Mouse (Mus musculus) MEL (cell line): ENCODE data around the gene Cacna1c. TPM values are rescaled to one million over a fixed set of nuclear protein-coding genes. Genes with fewer than 3 reads are reported as not detected.

Experiments
- DNase-seq: peaks from one replicate; pipeline ENCODE4 v3.0.0; 2011; ENCODE audit warnings: low read depth, low spot score
- H3K27ac ChIP-seq: 2 replicates; pipeline ENCODE4 v1.5.1; 2012; ENCODE audit warnings: low read depth, mild to moderate bottlenecking, control low read depth, low read length, moderate library complexity; ENCODE audit not compliant: control insufficient read depth
- H3K27me3 ChIP-seq, 2 experiments: fragments of 150-350 bp in 1 of 2; sonication (generic) in 1 of 2; 2 replicates each; pipeline ENCODE4 v1.6.1; 2012; ENCODE audit warnings: low read length in 2 of 2, mild to moderate bottlenecking in 2 of 2, improper control_type of control experiment in 1 of 2, moderate library complexity in 1 of 2; ENCODE audit not compliant: insufficient read depth in 2 of 2, control insufficient read depth in 1 of 2
- H3K36me3 ChIP-seq, 2 experiments: 2 replicates each; pipeline ENCODE4 v1.6.1; 2012 to 2014; ENCODE audit warnings: low read length in 2 of 2, improper control_type of control experiment in 1 of 2, inconsistent platforms in 1 of 2, mild to moderate bottlenecking in 1 of 2; ENCODE audit not compliant: insufficient read depth in 2 of 2, control insufficient read depth in 1 of 2
- H3K4me1 ChIP-seq, 2 experiments: fragments of 150-350 bp in 1 of 2; sonication (generic) in 1 of 2; 2 replicates each; pipeline ENCODE4 v1.6.1; 2012; ENCODE audit warnings: low read length in 2 of 2, improper control_type of control experiment in 1 of 2, mild to moderate bottlenecking in 1 of 2; ENCODE audit not compliant: insufficient read depth in 2 of 2, control insufficient read depth in 1 of 2
- H3K4me3 ChIP-seq, 2 experiments: fragments of 150-350 bp in 1 of 2; sonication (generic) in 1 of 2; 2 replicates each; pipeline ENCODE4 v1.5.1; 2012; ENCODE audit warnings: low read depth in 2 of 2, low read length in 2 of 2, mild to moderate bottlenecking in 2 of 2, moderate library complexity in 2 of 2, control low read depth in 1 of 2, improper control_type of control experiment in 1 of 2; ENCODE audit not compliant: control insufficient read depth in 1 of 2, insufficient read depth in 1 of 2
- H3K79me2 ChIP-seq: 2 replicates; pipeline ENCODE4 v1.6.1; 2012; ENCODE audit warnings: mild to moderate bottlenecking, low read length, moderate library complexity; ENCODE audit not compliant: control insufficient read depth, poor library complexity, insufficient read depth
- H3K9ac ChIP-seq: 2 replicates; pipeline ENCODE4 v1.6.1; 2012; ENCODE audit warnings: low read depth, mild to moderate bottlenecking, control low read depth, low read length, moderate library complexity; ENCODE audit not compliant: control insufficient read depth, poor library complexity, severe bottlenecking
- H3K9me3 ChIP-seq: fragments of 150-350 bp; sonication (generic); replicated peaks from 2 replicates; pipeline ENCODE4 v1.6.1; 2012; ENCODE audit warnings: mild to moderate bottlenecking, low read length, improper control_type of control experiment, moderate library complexity; ENCODE audit not compliant: insufficient read depth
- CHD1 ChIP-seq: IDR thresholded peaks from 2 replicates; pipeline ENCODE4 v1.6.1; 2012; ENCODE audit warnings: low read depth, mild to moderate bottlenecking, inconsistent platforms, low read length, improper control_type of control experiment
- CHD2 ChIP-seq: IDR thresholded peaks from 2 replicates; pipeline ENCODE4 v1.6.1; 2011; ENCODE audit warnings: low read length, improper control_type of control experiment
- CTCF ChIP-seq, 3 experiments: IDR thresholded peaks in 2 of 3; conservative IDR thresholded peaks in 1 of 3; 2 replicates each; pipeline ENCODE4 v1.5.1; 2011 to 2012; ENCODE audit warnings: low read length in 3 of 3, low read depth in 2 of 3, mild to moderate bottlenecking in 2 of 3, improper control_type of control experiment in 1 of 3, inconsistent platforms in 1 of 3, mixed read lengths in 1 of 3, moderate library complexity in 1 of 3; ENCODE audit not compliant: control insufficient read depth in 1 of 3, insufficient read depth in 1 of 3, poor library complexity in 1 of 3, severe bottlenecking in 1 of 3
- ELF1 ChIP-seq: IDR thresholded peaks from 2 replicates; pipeline ENCODE4 v1.6.1; 2014; ENCODE audit warnings: low read depth, mild to moderate bottlenecking, inconsistent platforms, low read length, improper control_type of control experiment, moderate library complexity
- GABPA ChIP-seq: IDR thresholded peaks from 2 replicates; pipeline ENCODE4 v1.6.1; 2012; ENCODE audit warnings: low read depth, mild to moderate bottlenecking, inconsistent platforms, low read length, improper control_type of control experiment, moderate library complexity
- GATA1 ChIP-seq: IDR thresholded peaks from 2 replicates; pipeline ENCODE4 v1.6.1; 2011; ENCODE audit warnings: low read depth, low read length, improper control_type of control experiment
- MYC ChIP-seq: IDR thresholded peaks from 2 replicates; pipeline ENCODE4 v1.6.1; 2011; ENCODE audit warnings: low read depth, mild to moderate bottlenecking, low read length, improper control_type of control experiment, moderate library complexity
- NRF1 ChIP-seq: IDR thresholded peaks from 2 replicates; pipeline ENCODE4 v1.6.1; 2014; ENCODE audit warnings: low read depth, mild to moderate bottlenecking, inconsistent platforms, low read length, improper control_type of control experiment, moderate library complexity; ENCODE audit not compliant: poor library complexity, insufficient read depth, severe bottlenecking
- POLR2AphosphoS2 ChIP-seq: IDR thresholded peaks from 2 replicates; pipeline ENCODE4 v1.6.1; 2011; ENCODE audit warnings: low read length, improper control_type of control experiment
- SMC3 ChIP-seq: IDR thresholded peaks from 2 replicates; pipeline ENCODE4 v1.6.1; 2011; ENCODE audit warnings: low read depth, low read length, improper control_type of control experiment
- TCF12 ChIP-seq: IDR thresholded peaks from 2 replicates; pipeline ENCODE4 v1.6.1; 2014; ENCODE audit warnings: low read depth, mild to moderate bottlenecking, inconsistent platforms, low read length, improper control_type of control experiment, moderate library complexity
- USF2 ChIP-seq, 2 experiments: IDR thresholded peaks; 2 replicates each; pipeline ENCODE4 v1.6.1; 2011 to 2012; ENCODE audit warnings: improper control_type of control experiment in 2 of 2, low read length in 2 of 2, borderline replicate concordance in 1 of 2, inconsistent platforms in 1 of 2, low read depth in 1 of 2, mild to moderate bottlenecking in 1 of 2; ENCODE audit not compliant: insufficient read depth in 1 of 2
- ZC3H11A ChIP-seq: IDR thresholded peaks from 2 replicates; pipeline ENCODE4 v1.6.1; 2012; ENCODE audit warnings: low read depth, mild to moderate bottlenecking, inconsistent platforms, low read length, improper control_type of control experiment
- ZKSCAN1 ChIP-seq: IDR thresholded peaks from 2 replicates; pipeline ENCODE4 v1.6.1; 2012; ENCODE audit warnings: low read depth, mild to moderate bottlenecking, inconsistent platforms, low read length, improper control_type of control experiment, moderate library complexity
- polyA plus RNA-seq, 2 experiments: library from polyadenylated mRNA; stranded (reverse) in 1 of 2; unstranded in 1 of 2; fragments of >175 nt in 1 of 2; fragments of >200 nt in 1 of 2; gene quantifications; 2 replicates each; pipeline versions ENCODE4 v1.2.1 to v1.2.4; 2012; ENCODE audit warnings: low replicate concordance in 2 of 2, low read depth in 1 of 2; ENCODE audit not compliant: insufficient read length in 2 of 2, insufficient read depth in 1 of 2, missing spikeins in 1 of 2
- total RNA-seq: library from RNA; depleted of rRNA; stranded (reverse); fragments of 300-350 nt; gene quantifications from 2 replicates; pipeline ENCODE4 v1.2.3, GENCODE M21; 2012

The Cacna1c gene
- total and polyA plus RNA-seq, 3 experiments, result 3.4 to 4.4 TPM; not detected in 1

DNA sequence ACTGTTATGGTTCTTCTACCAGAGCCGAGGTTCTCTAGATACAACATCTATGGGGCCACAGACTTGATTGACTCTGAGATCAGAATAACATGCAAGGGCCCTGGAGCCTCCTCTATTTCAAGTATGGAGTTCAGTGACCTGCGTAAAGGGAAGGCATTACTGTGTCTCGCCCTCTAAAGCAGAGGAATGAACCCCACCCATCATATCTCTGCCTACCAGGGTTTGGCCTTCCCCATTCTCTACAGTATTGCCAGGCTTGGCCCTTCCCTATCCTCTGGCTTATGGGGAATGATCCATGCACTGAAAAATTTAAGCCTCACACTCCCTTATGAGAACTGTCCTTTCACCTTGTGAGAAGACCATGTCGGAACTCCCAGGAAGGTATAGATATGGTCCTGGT is 198.8 kb downstream of the Cacna1c start:
- Histone ChIP-seq H3K9me3 (no peaks in the 10 kb centered on the region), H3K27ac (no peak overlapping the region), H3K9ac (no peak overlapping the region)

DNA sequence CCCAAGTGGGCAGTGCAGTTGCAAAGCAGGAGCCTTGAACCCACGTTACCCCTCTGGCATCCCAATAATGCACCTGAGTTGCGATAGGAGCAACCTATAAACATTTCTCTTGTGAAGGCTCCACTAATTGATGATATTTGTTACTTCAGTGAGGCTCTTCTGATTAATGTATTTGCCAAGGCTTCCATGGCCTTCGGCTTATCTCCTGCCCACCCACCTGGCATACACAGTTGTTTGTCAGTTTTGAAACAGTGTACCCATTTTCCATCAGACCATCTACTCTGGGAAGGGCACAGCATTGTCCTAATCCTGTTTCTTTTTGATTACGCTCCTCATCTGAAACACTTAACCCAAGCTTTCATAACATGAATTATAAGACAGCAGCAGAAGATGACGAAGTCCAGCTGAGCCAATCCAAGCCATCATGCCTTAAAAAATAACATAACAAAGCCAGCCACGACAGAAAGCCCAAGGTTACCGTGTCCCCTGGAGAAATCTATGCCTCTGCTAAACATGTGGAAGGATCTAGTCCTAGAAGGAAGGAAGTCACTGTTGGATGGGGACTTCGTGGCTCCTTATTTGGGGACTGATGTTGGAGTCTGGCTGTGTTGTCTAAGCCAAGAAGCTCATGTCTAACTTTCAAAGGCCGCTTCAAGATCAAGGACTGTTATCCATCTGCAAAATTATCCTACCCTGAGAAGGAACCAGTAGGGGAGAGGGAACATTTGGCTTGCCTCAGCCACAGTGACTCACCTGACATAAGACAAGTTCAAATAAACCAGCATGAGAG is 201.8 kb downstream of the Cacna1c start:
- Histone ChIP-seq H3K27me3 (peaks cover 0 to 3% of the 10 kb centered on the region in 2 experiments; a peak in 3 of 4 replicates), H3K27ac (no peak overlapping the region), H3K36me3 (no peaks in the 10 kb centered on the region), H3K4me1 (no peaks in the 10 kb centered on the region; a peak in 1 of 4 replicates)
- TF ChIP-seq NRF1, result no peak
- TF ChIP-seq MYC, result no peak
- no peak for TF ChIP-seq GATA1
- no peak for TF ChIP-seq CHD2
- no peak for TF ChIP-seq POLR2AphosphoS2
- TF ChIP-seq CTCF (IDR thresholded peaks at IDR 0.05 in 2 of 3, conservative IDR thresholded peaks at IDR 0.05 in 1 of 3; ENCODE audit: control insufficient read depth in 1 of 3, insufficient read depth in 1 of 3, low read depth in 2 of 3, low read length in 3 of 3, poor library complexity in 1 of 3, severe bottlenecking in 1 of 3), result no peak
- TF ChIP-seq ELF1, result no peak
- TF ChIP-seq, all 39 proteins: peak for 0
- Histone ChIP-seq H3K9ac (no peak overlapping the region), H3K79me2 (no peaks in the 10 kb centered on the region), H3K4me3 (no peak overlapping the region), H3K9me3 (no peaks in the 10 kb centered on the region)
- no peak for DNase-seq

More for the DNA sequence above, 198.8 kb downstream of the Cacna1c start:
- no peaks in the 10 kb centered on the region for H3K36me3 ChIP-seq
- peak; percentile 8 for DNase-seq
- H3K4me1 ChIP-seq, result no peaks in the 10 kb centered on the region; a peak in 1 of 4 replicates
- no peak for TF ChIP-seq POLR2AphosphoS2
- no peak for TF ChIP-seq CHD1
- TF ChIP-seq SMC3, result no peak
- no peak for TF ChIP-seq ZKSCAN1
- no peak for TF ChIP-seq USF2 (IDR thresholded peaks at IDR 0.05; ENCODE audit: borderline replicate concordance in 1 of 2, insufficient read depth in 1 of 2, low read depth in 1 of 2, low read length in 2 of 2)
- TF ChIP-seq GABPA, result no peak
- no peak overlapping the region for H3K4me3 ChIP-seq
- peaks cover 1 to 4% of the 10 kb centered on the region in 2 experiments; a peak in 3 of 4 replicates for H3K27me3 ChIP-seq
- H3K79me2 ChIP-seq, result no peaks in the 10 kb centered on the region

DNA sequence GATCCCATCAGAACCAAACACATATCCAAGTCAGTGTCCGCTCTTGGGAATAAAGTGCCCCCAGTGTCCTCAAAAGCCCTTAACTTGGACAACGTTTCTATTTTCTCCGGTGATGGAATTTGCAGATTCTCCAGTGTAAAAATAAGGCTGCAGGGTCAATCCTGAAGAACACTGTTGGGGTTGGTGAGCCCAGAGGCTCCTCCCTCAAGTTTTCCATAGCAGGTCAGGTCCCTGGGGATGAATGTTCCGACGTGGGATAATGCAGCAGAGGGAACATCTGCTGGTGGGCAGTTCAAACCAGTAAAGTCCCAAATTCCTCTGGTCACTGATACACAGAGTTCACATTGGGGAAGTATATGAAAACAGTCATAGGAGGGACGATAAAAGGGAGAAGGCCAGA is 203.8 kb downstream of the Cacna1c start:
- Histone ChIP-seq H3K27ac (no peak overlapping the region), H3K4me1 (no peaks in the 10 kb centered on the region; a peak in 1 of 4 replicates), H3K4me3 (no peak overlapping the region), H3K79me2 (no peaks in the 10 kb centered on the region), H3K36me3 (no peaks in the 10 kb centered on the region), H3K27me3 (peaks cover 0 to 3% of the 10 kb centered on the region in 2 experiments; a peak in 3 of 4 replicates), H3K9ac (no peak overlapping the region), H3K9me3 (no peaks in the 10 kb centered on the region)
- TF ChIP-seq ZC3H11A (no peak), TCF12 (no peak), CHD1 (no peak)
- no peak for DNase-seq
